Mouse (Mus musculus) ES-E14 (cell line): Measurements from ENCODE around the gene Slc22a12.

Experiments used
- HCFC1 ChIP-seq: IDR thresholded peaks from 2 replicates; pipeline ENCODE4 v1.6.1; 2012; ENCODE audit warnings: low read length, inconsistent platforms, borderline replicate concordance; ENCODE audit not compliant: insufficient read depth
- MAFK ChIP-seq: IDR thresholded peaks from 2 replicates; pipeline ENCODE4 v1.6.1; 2014; ENCODE audit warnings: mild to moderate bottlenecking, low read depth, low read length, inconsistent platforms; ENCODE audit not compliant: insufficient read depth
- ZC3H11A ChIP-seq: IDR thresholded peaks from 2 replicates; pipeline ENCODE4 v1.6.1; 2012; ENCODE audit warnings: low read depth, mild to moderate bottlenecking, inconsistent platforms, low read length, borderline replicate concordance
- ZNF384 ChIP-seq: IDR thresholded peaks from 2 replicates; pipeline ENCODE4 v1.6.1; 2012; ENCODE audit warnings: low read depth, low read length, inconsistent platforms

GRCm38 (mm10) chr19:6545481-6545880 is 2.6 kb upstream of the Slc22a12 start:
- TF ChIP-seq HCFC1 (no peak), MAFK (no peak), ZNF384 (no peak), ZC3H11A (no peak)
